Mouse (Mus musculus) limb, embryonic 13.5 days (tissue): Measurements from ENCODE around the gene Ms4a18. TPM values are rescaled to one million over a fixed set of nuclear protein-coding genes. Genes with fewer than 3 reads are reported as not detected.
"Not testable (repeated sequence)": the region's sequence is repeated elsewhere in the genome, so short reads cannot be mapped to it uniquely, and the experiment has no call there.

Experiments used
- ATAC-seq: fragments of 200-750 bp; cut with Nextera tagmentation; 2 replicates; pipeline ENCODE4 v1.8.0; 2017; ENCODE audit warnings: low read depth, moderate number of reproducible peaks, moderate TSS enrichment; ENCODE audit not compliant: low FRiP score
- H3K27ac ChIP-seq: fragments of 300-500 bp; sonication (generic); 2 replicates; pipeline ENCODE4 v1.5.1; 2015; ENCODE audit warnings: inconsistent platforms, mild to moderate bottlenecking, moderate library complexity
- H3K27me3 ChIP-seq: fragments of 300-500 bp; sonication (generic); 2 replicates; pipeline ENCODE4 v1.6.1; 2015; ENCODE audit warnings: mild to moderate bottlenecking, inconsistent platforms
- H3K36me3 ChIP-seq: fragments of 300-500 bp; sonication (generic); 2 replicates; pipeline ENCODE4 v1.6.1; 2015; ENCODE audit warnings: inconsistent platforms, mild to moderate bottlenecking, moderate library complexity
- H3K4me1 ChIP-seq: fragments of 300-500 bp; sonication (generic); 2 replicates; pipeline ENCODE4 v1.6.1; 2015; ENCODE audit warnings: inconsistent platforms
- H3K4me2 ChIP-seq: fragments of 300-500 bp; sonication (generic); replicated peaks from 2 replicates; pipeline ENCODE4 v1.6.1; 2015; ENCODE audit warnings: inconsistent platforms, mild to moderate bottlenecking, moderate library complexity
- H3K4me3 ChIP-seq: fragments of 300-500 bp; sonication (generic); 2 replicates; pipeline ENCODE4 v1.5.1; 2015; ENCODE audit warnings: moderate library complexity, mild to moderate bottlenecking, inconsistent platforms
- H3K9ac ChIP-seq: fragments of 300-500 bp; sonication (generic); 2 replicates; pipeline ENCODE4 v1.6.1; 2015; ENCODE audit warnings: mild to moderate bottlenecking, inconsistent platforms
- H3K9me3 ChIP-seq: fragments of 300-500 bp; sonication (generic); 2 replicates; pipeline ENCODE4 v1.6.1; 2016; ENCODE audit warnings: inconsistent platforms
- WGBS: fragments of 180-500 bp; shearing (Covaris S2); methylation state at CpG from one replicate; pipeline ENCODE4 v1.1.7; 2015; 5-methylcytosine and 5-hydroxymethylcytosine counted together
- polyA plus RNA-seq: library from polyadenylated mRNA; unstranded; fragments of >200 nt; fragmentation: Nextera tagmentation; extraction: Ambion mirVana; gene quantifications from 2 replicates; pipeline ENCODE4 v1.2.1, GENCODE M21; 2015

The Ms4a18 gene
- polyA plus RNA-seq = not detected in 2 replicates

GRCm38 (mm10) chr19:11017891-11018290 is at the start of gene Ms4a18:
TSS of gene Ms4a18 (minus strand) at chr19:11018031.
- Histone ChIP-seq H3K4me3 (no peak within 1 kb of the TSS), H3K27me3 (no peaks in the 10 kb centered on the region)

DNA sequence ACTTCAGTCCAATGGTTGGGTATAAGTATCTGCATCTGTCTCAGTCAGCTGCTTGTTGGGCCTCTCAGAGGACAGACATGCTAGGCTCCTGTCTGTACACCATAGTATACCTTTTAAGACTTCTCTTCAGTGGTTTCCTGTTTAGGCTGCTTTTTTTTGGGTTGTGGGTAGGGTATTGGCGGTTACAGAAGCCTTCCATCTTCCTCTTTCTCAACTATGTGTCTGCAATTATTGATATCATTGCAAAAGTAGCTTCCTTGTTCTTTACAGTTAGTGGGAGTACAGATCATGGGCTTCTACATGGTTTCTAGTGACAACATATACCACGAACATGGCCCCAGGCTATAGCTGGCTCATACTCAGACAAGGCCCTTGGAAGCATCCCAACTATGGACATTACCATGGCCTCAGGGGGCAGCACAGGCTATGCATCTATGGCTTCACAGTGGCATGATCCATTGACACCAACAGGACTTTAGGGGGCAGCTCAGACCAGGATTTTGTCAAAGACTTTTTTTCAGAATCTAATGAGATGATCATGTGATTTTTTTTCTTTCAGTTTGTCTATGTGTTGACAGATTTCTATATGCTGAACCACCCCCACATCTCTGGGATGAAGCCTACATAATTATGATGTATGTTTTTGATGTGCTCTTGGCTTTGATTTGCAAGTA is 47.5 kb upstream of the Ms4a18 start:
- no peak for ATAC-seq
- WGBS = 81% methylated on average over 2 of the region's 2 CpGs
- 0 out of 2 replicates have a peak, but pooled peaks cover 3% of the 10 kb centered on the region for H3K9me3 ChIP-seq
- H3K4me1 ChIP-seq = no peaks in the 10 kb centered on the region
- no peak overlapping the region for H3K4me2 ChIP-seq
- H3K27ac ChIP-seq = no peak overlapping the region
- H3K4me3 ChIP-seq = no peak overlapping the region
- no peaks in the 10 kb centered on the region for H3K36me3 ChIP-seq
- no peaks in the 10 kb centered on the region for H3K27me3 ChIP-seq
- H3K9ac ChIP-seq = no peak overlapping the region

More at GRCm38 (mm10) chr19:11017891-11018290, at the start of gene Ms4a18:
- WGBS = 69% methylated on average over 3 of the region's 3 CpGs
- H3K4me1 ChIP-seq = no peaks in the 10 kb centered on the region
- no peak within 1 kb of the TSS for H3K4me2 ChIP-seq
- H3K9ac ChIP-seq = no peak within 1 kb of the TSS
- no peaks in the 10 kb centered on the region for H3K9me3 ChIP-seq
- H3K36me3 ChIP-seq = no peaks in the 10 kb centered on the region
- H3K27ac ChIP-seq = no peak within 1 kb of the TSS
- ATAC-seq = no peak

GRCm38 (mm10) chr19:11060900-11061299 is 43.1 kb upstream of the Ms4a18 start:
- H3K9me3 ChIP-seq = 0 out of 2 replicates have a peak, but pooled peaks cover 3% of the 10 kb centered on the region
- 83% methylated on average over 1 of the region's 1 CpGs for WGBS
- no peaks in the 10 kb centered on the region for H3K36me3 ChIP-seq
- no peak overlapping the region for H3K9ac ChIP-seq
- H3K4me3 ChIP-seq = no peak overlapping the region
- no peaks in the 10 kb centered on the region for H3K4me1 ChIP-seq
- no peaks in the 10 kb centered on the region for H3K27me3 ChIP-seq
- no peak for ATAC-seq
- no peak overlapping the region for H3K27ac ChIP-seq
- H3K4me2 ChIP-seq = no peak overlapping the region

GRCm38 (mm10) chr19:11059967-11060366 is 42.1 kb upstream of the Ms4a18 start:
- Histone ChIP-seq H3K36me3 (no peaks in the 10 kb centered on the region), H3K4me3 (no peak overlapping the region), H3K27me3 (no peaks in the 10 kb centered on the region), H3K4me1 (no peaks in the 10 kb centered on the region), H3K9ac (no peak overlapping the region), H3K4me2 (no peak overlapping the region), H3K27ac (no peak overlapping the region), H3K9me3 (no peaks in the 10 kb centered on the region)
- no peak for ATAC-seq

DNA sequence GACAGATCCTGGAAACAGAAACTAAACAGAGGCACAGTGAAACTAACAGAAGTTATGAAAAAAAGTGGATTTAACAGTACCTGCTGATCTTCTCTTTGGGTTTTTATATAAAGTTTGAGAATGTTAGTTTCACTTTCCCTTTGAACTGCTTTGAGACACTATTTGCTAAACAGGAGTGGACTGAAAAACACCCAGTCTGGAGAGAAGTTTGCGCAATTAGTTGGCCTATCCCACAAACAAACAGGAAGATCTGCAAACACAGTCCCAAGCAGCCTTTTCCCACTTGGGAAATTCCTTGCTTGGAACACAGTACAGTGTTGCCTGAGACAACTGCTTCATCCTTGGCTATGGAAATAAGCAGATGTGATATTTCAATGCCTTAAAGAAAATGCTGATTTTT is 37.9 kb upstream of the Ms4a18 start:
- ATAC-seq, H3K9me3 ChIP-seq, H3K27me3 ChIP-seq, H3K9ac ChIP-seq, H3K4me1 ChIP-seq, H3K4me3 ChIP-seq, H3K27ac ChIP-seq, H3K4me2 ChIP-seq, H3K36me3 ChIP-seq: not testable (repeated sequence)
- 89% methylated on average over 1 of the region's 1 CpGs for WGBS

DNA sequence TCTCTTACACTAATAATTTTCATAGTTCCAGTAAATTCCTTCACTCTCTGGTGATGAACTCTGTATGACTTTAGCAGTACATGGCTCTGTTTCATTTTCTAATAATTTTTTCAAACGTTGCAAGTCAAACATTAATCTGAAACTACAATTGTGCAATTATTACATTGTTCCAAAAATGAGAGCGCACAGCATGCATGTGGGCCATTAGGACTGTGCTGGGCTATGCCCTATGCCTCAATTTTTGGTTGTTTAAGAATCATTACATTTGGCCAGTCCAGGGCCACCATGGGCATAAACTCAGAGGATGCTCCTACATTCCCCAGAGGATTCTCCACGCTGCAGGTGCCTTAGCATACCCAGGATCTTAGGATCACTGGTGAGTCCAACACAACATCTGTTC is 35.4 kb upstream of the Ms4a18 start:
- no peaks in the 10 kb centered on the region for H3K4me1 ChIP-seq
- no peak overlapping the region for H3K9ac ChIP-seq
- no peaks in the 10 kb centered on the region for H3K9me3 ChIP-seq
- ATAC-seq = no peak
- H3K4me3 ChIP-seq = no peak overlapping the region
- H3K4me2 ChIP-seq = no peak overlapping the region
- WGBS = 67% methylated on average over 3 of the region's 3 CpGs
- no peaks in the 10 kb centered on the region for H3K27me3 ChIP-seq
- H3K27ac ChIP-seq = no peak overlapping the region
- H3K36me3 ChIP-seq = no peaks in the 10 kb centered on the region

DNA sequence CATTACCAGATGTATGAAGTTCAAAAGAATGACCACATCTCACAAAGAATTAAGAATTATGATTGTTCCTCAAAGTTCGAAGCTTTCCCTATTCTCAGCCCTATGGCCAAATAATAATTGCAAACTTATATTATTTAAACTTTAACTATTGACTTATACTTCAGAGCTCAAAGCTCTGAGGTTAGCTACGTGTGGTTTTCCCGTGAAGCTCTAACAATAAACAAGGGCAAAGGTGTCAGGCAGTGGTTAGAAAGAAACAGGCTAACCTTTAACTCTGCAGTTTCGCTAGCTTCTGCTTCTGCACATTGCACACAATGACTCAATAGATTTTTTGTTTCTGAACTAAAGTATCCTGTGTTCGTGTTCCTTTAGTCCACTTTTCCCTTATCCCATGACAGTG is 35.0 kb upstream of the Ms4a18 start:
- no peak overlapping the region for H3K4me3 ChIP-seq
- WGBS = 48% methylated on average over 5 of the region's 5 CpGs

DNA sequence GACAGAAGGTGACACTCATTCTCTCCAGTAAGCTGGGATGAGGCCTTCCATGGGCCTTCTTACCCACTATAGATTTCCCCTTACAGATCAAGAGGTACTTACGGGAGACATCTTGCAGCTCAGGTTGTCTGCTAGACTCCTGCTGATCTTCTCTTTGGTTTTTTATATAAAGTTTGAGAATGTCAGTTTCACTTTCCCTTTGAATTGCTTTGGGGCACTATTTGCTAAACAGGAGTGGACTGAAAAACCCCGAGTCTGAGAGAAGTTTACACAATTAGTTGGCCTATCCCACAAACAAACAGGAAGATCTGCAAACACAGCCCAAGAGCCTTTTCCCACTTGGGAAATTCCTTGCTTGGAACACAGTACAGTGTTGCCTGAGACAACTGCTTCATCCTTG is 32.5 kb upstream of the Ms4a18 start:
- Histone ChIP-seq H3K9me3 (no peaks in the 10 kb centered on the region), H3K36me3 (no peaks in the 10 kb centered on the region), H3K4me1 (no peaks in the 10 kb centered on the region), H3K9ac (no peak overlapping the region), H3K27me3 (no peaks in the 10 kb centered on the region), H3K4me3 (no peak overlapping the region), H3K4me2 (no peak overlapping the region), H3K27ac (no peak overlapping the region)
- no peak for ATAC-seq
- WGBS = 59% methylated on average over 2 of the region's 2 CpGs

More for the DNA sequence above, 35.0 kb upstream of the Ms4a18 start:
- no peak overlapping the region for H3K27ac ChIP-seq
- no peak overlapping the region for H3K4me2 ChIP-seq
- H3K9ac ChIP-seq = no peak overlapping the region
- no peak for ATAC-seq
- no peaks in the 10 kb centered on the region for H3K36me3 ChIP-seq
- H3K4me1 ChIP-seq = no peaks in the 10 kb centered on the region
- no peaks in the 10 kb centered on the region for H3K27me3 ChIP-seq
- no peaks in the 10 kb centered on the region for H3K9me3 ChIP-seq

DNA sequence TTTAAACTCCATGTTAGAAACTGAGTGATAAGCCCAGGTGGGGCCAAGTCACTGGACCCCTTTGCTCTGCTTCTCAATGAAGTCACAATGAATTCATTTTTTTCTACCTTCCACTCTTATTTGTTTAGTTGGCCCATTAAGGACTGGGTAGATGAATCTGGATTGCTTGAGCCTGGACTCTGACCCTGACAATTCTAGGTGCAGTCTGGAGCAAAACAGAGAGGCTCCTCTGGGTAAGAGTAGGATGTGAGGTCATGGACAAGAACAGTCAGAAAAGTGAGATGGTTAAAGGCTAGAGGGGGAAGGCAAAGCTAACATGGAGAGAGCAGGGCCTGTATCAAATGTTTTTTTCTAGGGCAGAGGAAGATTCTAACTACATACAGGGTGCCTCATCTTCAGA is 31.6 kb upstream of the Ms4a18 start:
- no peak for ATAC-seq
- no peaks in the 10 kb centered on the region for H3K36me3 ChIP-seq
- H3K27me3 ChIP-seq = no peaks in the 10 kb centered on the region
- H3K4me3 ChIP-seq = no peak overlapping the region
- no peak overlapping the region for H3K4me2 ChIP-seq
- no peaks in the 10 kb centered on the region for H3K9me3 ChIP-seq
- no peak overlapping the region for H3K9ac ChIP-seq
- H3K27ac ChIP-seq = no peak overlapping the region
- no peaks in the 10 kb centered on the region for H3K4me1 ChIP-seq

- WGBS = 63% methylated on average over 1 of the region's 1 CpGs
- Histone ChIP-seq H3K27me3 (no peaks in the 10 kb centered on the region), H3K4me1 (no peaks in the 10 kb centered on the region), H3K4me2 (no peak overlapping the region), H3K4me3 (no peak overlapping the region), H3K27ac (no peak overlapping the region), H3K9ac (no peak overlapping the region), H3K9me3 (no peaks in the 10 kb centered on the region), H3K36me3 (no peaks in the 10 kb centered on the region)
- ATAC-seq = no peak
These were observed 30.7 kb upstream of the Ms4a18 start for GRCm38 (mm10) chr19:11048503-11048902.

- Histone ChIP-seq H3K4me3 (no peak overlapping the region), H3K4me2 (no peak overlapping the region), H3K27me3 (no peaks in the 10 kb centered on the region), H3K9ac (no peak overlapping the region), H3K27ac (no peak overlapping the region), H3K9me3 (no peaks in the 10 kb centered on the region), H3K36me3 (no peaks in the 10 kb centered on the region), H3K4me1 (no peaks in the 10 kb centered on the region)
- no peak for ATAC-seq
- WGBS = 70% methylated on average over 6 of the region's 6 CpGs
These were observed 30.2 kb upstream of the Ms4a18 start for GRCm38 (mm10) chr19:11048009-11048408.

- Histone ChIP-seq H3K4me2 (peak overlapping the region; percentile 63), H3K27me3 (no peaks in the 10 kb centered on the region), H3K27ac (no peak overlapping the region), H3K4me3 (peak overlapping the region; percentile 37), H3K9me3 (no peaks in the 10 kb centered on the region), H3K36me3 (no peaks in the 10 kb centered on the region), H3K9ac (peak overlapping the region; percentile 56), H3K4me1 (no peaks in the 10 kb centered on the region)
- peak; percentile 97 for ATAC-seq
- WGBS = 8% methylated on average over 24 of the region's 40 CpGs
These were observed 27.3 kb upstream of the Ms4a18 start for GRCm38 (mm10) chr19:11044996-11045711.

DNA sequence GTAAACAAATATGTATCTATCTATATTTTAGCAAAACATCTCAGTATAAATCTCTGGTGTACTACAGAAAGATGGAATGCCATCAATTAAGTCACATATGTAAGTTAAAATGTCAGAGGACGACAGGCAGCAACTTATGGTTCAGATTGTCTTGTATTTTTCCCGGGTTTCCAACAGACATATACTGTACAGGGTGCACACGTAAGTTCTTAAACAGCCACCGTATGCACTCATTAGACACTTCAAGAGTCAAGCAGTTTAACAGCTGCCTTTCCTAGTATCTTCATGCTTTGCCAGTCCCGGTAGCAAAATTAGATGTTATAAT is 26.8 kb upstream of the Ms4a18 start:
- Histone ChIP-seq H3K27ac (no peak overlapping the region), H3K9ac (peak overlapping the region; percentile 56), H3K4me3 (peak overlapping the region; percentile 37), H3K36me3 (no peaks in the 10 kb centered on the region), H3K4me2 (peak overlapping the region; percentile 63), H3K9me3 (no peaks in the 10 kb centered on the region), H3K27me3 (no peaks in the 10 kb centered on the region), H3K4me1 (no peaks in the 10 kb centered on the region)
- WGBS = 22% methylated on average over 5 of the region's 5 CpGs
- ATAC-seq = peak; percentile 78
